ENCODE assay signal across 8 mouse cellular contexts in the genomic region with DNA sequence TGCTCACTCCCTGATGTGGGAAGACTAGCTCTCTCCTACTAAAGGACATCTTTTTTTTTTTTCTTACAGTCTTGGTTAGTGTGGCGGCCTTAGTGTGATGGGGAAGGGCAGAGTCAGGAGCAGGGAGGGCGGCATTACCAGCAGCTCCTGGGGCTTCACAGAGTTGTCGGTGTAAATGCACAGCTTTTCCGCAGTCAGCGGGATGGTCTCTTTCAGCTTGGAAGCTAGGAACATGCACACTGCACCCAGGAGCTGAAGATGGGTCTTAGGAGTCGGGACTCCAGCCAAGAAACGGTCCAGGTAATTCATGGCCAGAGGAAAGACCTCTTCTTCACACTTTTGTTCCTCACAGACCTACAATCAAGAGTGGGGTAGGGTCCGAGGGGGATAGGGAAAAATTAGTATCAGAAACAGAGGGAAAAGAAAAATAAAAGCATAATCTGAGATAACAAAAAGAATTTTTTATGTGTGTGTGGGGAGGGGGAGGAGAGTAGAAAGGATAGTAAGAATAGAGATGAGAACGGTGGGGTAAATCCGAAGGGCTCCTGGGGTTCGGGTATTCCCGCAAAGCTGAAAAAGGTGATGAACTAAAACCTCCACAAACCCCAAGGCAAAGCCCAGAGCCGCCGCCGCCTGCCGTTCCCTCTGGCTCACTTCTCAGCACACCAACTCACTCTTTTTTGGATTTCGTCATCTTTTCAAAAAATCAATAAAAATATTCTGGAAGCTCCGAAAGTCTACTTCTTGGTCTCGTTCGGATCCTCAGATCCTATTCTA. TPM values are rescaled to one million over a fixed set of nuclear protein-coding genes. Genes with fewer than 3 reads are reported as not detected.
DNase-seq lines count a peak whose midpoint lies in the region; ATAC-seq and TF ChIP-seq lines count a peak whose summit lies in the region.

No protein-coding gene starts in this region.

- peak; percentile 53 to 55 for DNase-seq in cerebellum, postnatal 10 days
- DNase-seq in cerebellum, adult 9-11 months, result no peak
- DNase-seq in ES-E14 (ENCODE audit: low read depth, low spot score), result no peak
- DNase-seq in spleen, postnatal 14 days (ENCODE audit: low spot score in 2 of 2), result no peak
- no peak for DNase-seq in testis, postnatal 10 days (ENCODE audit: low spot score)

- H3K4me3 ChIP-seq in ES-E14 (ENCODE audit: insufficient read depth in 1 of 2, low read depth in 1 of 2, low read length in 2 of 2, poor library complexity in 1 of 2, severe bottlenecking in 1 of 2), result peak overlapping the region; percentile 49 to 57; a peak in 2 of 4 replicates
- H3K4me3 ChIP-seq in forebrain, embryonic 12.5 days (replicated peaks), result peak overlapping the region; percentile 76
- H3K4me3 ChIP-seq in intestine, embryonic 16.5 days (ENCODE audit: low read length), result peak overlapping the region; percentile 82
- H3K4me3 ChIP-seq in midbrain, embryonic 12.5 days, result peak overlapping the region; percentile 75

- no peak overlapping the region for H3K9ac ChIP-seq in ES-E14 (ENCODE audit: insufficient read depth, low read depth, low read length, poor library complexity, severe bottlenecking)
- H3K9ac ChIP-seq in forebrain, embryonic 12.5 days, result peak overlapping the region; percentile 87
- peak overlapping the region; percentile 88 for H3K9ac ChIP-seq in intestine, embryonic 16.5 days (ENCODE audit: low read depth, low read length)
- peak overlapping the region; percentile 89 for H3K9ac ChIP-seq in midbrain, embryonic 12.5 days (replicated peaks)

- H3K36me3 ChIP-seq in ES-E14 (ENCODE audit: control insufficient read depth, insufficient read depth, low read length, poor library complexity, severe bottlenecking), result no peaks in the 10 kb centered on the region
- peaks cover 35% of the 10 kb centered on the region for H3K36me3 ChIP-seq in forebrain, embryonic 12.5 days (replicated peaks)
- H3K36me3 ChIP-seq in intestine, embryonic 16.5 days (ENCODE audit: control insufficient read depth, insufficient read depth, low read length), result no peaks in the 10 kb centered on the region
- H3K36me3 ChIP-seq in midbrain, embryonic 12.5 days, result peaks cover 21% of the 10 kb centered on the region

- H3K4me2 ChIP-seq in forebrain, embryonic 12.5 days, result peak overlapping the region; percentile 82
- H3K4me2 ChIP-seq in intestine, embryonic 16.5 days (ENCODE audit: low read depth, low read length), result peak overlapping the region; percentile 95
- H3K4me2 ChIP-seq in midbrain, embryonic 12.5 days (replicated peaks), result peak overlapping the region; percentile 92

- in situ Hi-C loops in ES-E14 (cut with MboI; ENCODE audit: low sequenced_read_pairs in 2 of 2, unreplicated experiment in 2 of 2), result loop anchor here (10.0 to 25.0 kb wide), 2 partner anchors 214 to 216 kb away; no protein-coding TSS in a partner anchor

- no peak overlapping the region for H3K27ac ChIP-seq in ES-E14 (ENCODE audit: insufficient read depth, low read depth, low read length, poor library complexity, severe bottlenecking)
- peak overlapping the region; percentile 78 for H3K27ac ChIP-seq in forebrain, embryonic 12.5 days
- peak overlapping the region; percentile 82 for H3K27ac ChIP-seq in intestine, embryonic 16.5 days (ENCODE audit: low read length)
- peak overlapping the region; percentile 78 for H3K27ac ChIP-seq in midbrain, embryonic 12.5 days (replicated peaks)

- ATAC-seq in forebrain, embryonic 12.5 days (ENCODE audit: low FRiP score), result no peak
- ATAC-seq in intestine, embryonic 16.5 days, result no peak
- no peak for ATAC-seq in midbrain, embryonic 12.5 days (ENCODE audit: low FRiP score, low read depth)

- H3K27me3 ChIP-seq in forebrain, embryonic 12.5 days, result peaks cover 10% of the 10 kb centered on the region
- no peaks in the 10 kb centered on the region for H3K27me3 ChIP-seq in intestine, embryonic 16.5 days (replicated peaks; ENCODE audit: control insufficient read depth, insufficient read depth, low read length)
- peaks cover 25% of the 10 kb centered on the region for H3K27me3 ChIP-seq in midbrain, embryonic 12.5 days

- H3K9me3 ChIP-seq in ES-E14 (ENCODE audit: control insufficient read depth, insufficient read depth, low read depth, low read length), result no peaks in the 10 kb centered on the region
- no peaks in the 10 kb centered on the region for H3K9me3 ChIP-seq in forebrain, embryonic 12.5 days
- no peaks in the 10 kb centered on the region for H3K9me3 ChIP-seq in intestine, embryonic 16.5 days (ENCODE audit: control insufficient read depth, low read length)
- no peaks in the 10 kb centered on the region for H3K9me3 ChIP-seq in midbrain, embryonic 12.5 days

- peaks cover 0 to 11% of the 10 kb centered on the region in 2 experiments; a peak in 1 of 4 replicates for H3K4me1 ChIP-seq in ES-E14 (ENCODE audit: control insufficient read depth in 2 of 2, insufficient read depth in 2 of 2, low read length in 2 of 2, poor library complexity in 1 of 2)
- H3K4me1 ChIP-seq in forebrain, embryonic 12.5 days, result peaks cover 82% of the 10 kb centered on the region
- H3K4me1 ChIP-seq in intestine, embryonic 16.5 days (ENCODE audit: control insufficient read depth, insufficient read depth, low read length), result peaks cover 65% of the 10 kb centered on the region
- H3K4me1 ChIP-seq in midbrain, embryonic 12.5 days, result peaks cover 66% of the 10 kb centered on the region

- 3% methylated on average over 20 of the region's 20 CpGs for WGBS in forebrain, embryonic 12.5 days
- WGBS in intestine, embryonic 16.5 days, result 6% methylated on average over 20 of the region's 20 CpGs
- WGBS in midbrain, embryonic 12.5 days, result 2% methylated on average over 20 of the region's 20 CpGs

TF ChIP-seq in ES-E14, 5 proteins besides CTCF, POLR2A, EP300 and RAD21:
- TF ChIP-seq MAFK (IDR thresholded peaks at IDR 0.05; ENCODE audit: insufficient read depth, low read depth, low read length), result no peak
- TF ChIP-seq ZNF384 (IDR thresholded peaks at IDR 0.05; ENCODE audit: low read depth, low read length), result no peak
- TF ChIP-seq HCFC1 (IDR thresholded peaks at IDR 0.05; ENCODE audit: borderline replicate concordance, insufficient read depth, low read length), result no peak
- TF ChIP-seq CHD2 (IDR thresholded peaks at IDR 0.05; ENCODE audit: low read depth, low read length), result no peak
- TF ChIP-seq ZC3H11A (IDR thresholded peaks at IDR 0.05; ENCODE audit: borderline replicate concordance, low read depth, low read length), result no peak

RNA-seq across cellular contexts. Expression of a gene that starts 3.3 kb away (rescaled TPM):
- 8.0 and 10.1 TPM in 2 replicates for total RNA-seq in ES-E14 (2012; rRNA removed)
- polyA plus RNA-seq in forebrain, embryonic 12.5 days (2016; fragmentation: Nextera tagmentation; extraction: Ambion mirVana), result 1,349 and 1,505 TPM in 2 replicates
- polyA plus RNA-seq in intestine, embryonic 16.5 days (2015; fragmentation: Nextera tagmentation; extraction: Ambion mirVana), result 822 and 875 TPM in 2 replicates
- polyA plus RNA-seq in midbrain, embryonic 12.5 days (2016; fragmentation: Nextera tagmentation; extraction: Ambion mirVana), result 1,089 and 1,182 TPM in 2 replicates

RNA-seq across cellular contexts. Expression of a gene that starts 39.4 kb away (rescaled TPM):
- 19.7 and 22.9 TPM in 2 replicates for total RNA-seq in ES-E14 (2012; rRNA removed)
- polyA plus RNA-seq in forebrain, embryonic 12.5 days (2016; fragmentation: Nextera tagmentation; extraction: Ambion mirVana), result 8.8 and 9.9 TPM in 2 replicates
- polyA plus RNA-seq in intestine, embryonic 16.5 days (2015; fragmentation: Nextera tagmentation; extraction: Ambion mirVana), result 4.1 and 4.6 TPM in 2 replicates
- polyA plus RNA-seq in midbrain, embryonic 12.5 days (2016; fragmentation: Nextera tagmentation; extraction: Ambion mirVana), result 8.9 and 9.2 TPM in 2 replicates

Comparison
In these comparisons a context has a peak if more than half of its experiments do, and no peak if none do; other contexts are left out.
1. DNase-seq: peak in cerebellum, postnatal 10 days (2 of 2); none in cerebellum, adult 9-11 months (single experiment), ES-E14 (single experiment), spleen, postnatal 14 days (0 of 2) and testis, postnatal 10 days (single experiment).
2. Peak in every context shown above with its lines, with median percentiles within 50 percentile points of each other: H3K4me3 ChIP-seq and H3K4me2 ChIP-seq.